In genomic region chr11:54438991-54439690, GRCm38 (mm10) we compare ENCODE assay signal across 8 mouse cellular contexts. TPM values are rescaled to one million over a fixed set of nuclear protein-coding genes. Genes with fewer than 3 reads are reported as not detected.
DNase-seq lines count a peak whose midpoint lies in the region; ATAC-seq and TF ChIP-seq lines count a peak whose summit lies in the region.

No protein-coding gene starts in this region.

- no peaks in the 10 kb centered on the region for H3K27me3 ChIP-seq in lung, embryonic 14.5 days (ENCODE audit: insufficient read depth, low read length)
- H3K27me3 ChIP-seq in intestine, embryonic 14.5 days (replicated peaks; ENCODE audit: control insufficient read depth, insufficient read depth, low read length): no peaks in the 10 kb centered on the region
- no peaks in the 10 kb centered on the region for H3K27me3 ChIP-seq in neural tube, embryonic 15.5 days (replicated peaks)

- TF ChIP-seq CTCF in lung, embryonic 14.5 days (IDR thresholded peaks at IDR 0.05; ENCODE audit: low read depth): no peak

- H3K4me1 ChIP-seq in lung, embryonic 14.5 days (ENCODE audit: insufficient read depth): peaks cover 8% of the 10 kb centered on the region; the same call in 1 of the 2 replicates
- H3K4me1 ChIP-seq in intestine, embryonic 14.5 days (replicated peaks; ENCODE audit: control insufficient read depth, insufficient read depth, low read length): peaks cover 15% of the 10 kb centered on the region
- peaks cover 28% of the 10 kb centered on the region for H3K4me1 ChIP-seq in neural tube, embryonic 15.5 days

- WGBS in lung, embryonic 14.5 days: 14% methylated on average over 11 of the region's 11 CpGs
- WGBS in intestine, embryonic 14.5 days: 29% methylated on average over 11 of the region's 11 CpGs
- 45% methylated on average over 11 of the region's 11 CpGs for WGBS in neural tube, embryonic 15.5 days

- peak; percentile 28 for DNase-seq in lung, embryonic 14.5 days
- DNase-seq in lung, adult 18-20 months: no peak
- peak; percentile 35 for DNase-seq in c-Kit-positive CD71-positive TER-119-positive erythroid progenitor cells, embryonic 14.5 days (ENCODE audit: low spot score)
- DNase-seq in intestine, embryonic 14.5 days (ENCODE audit: low spot score): no peak
- no peak for DNase-seq in layer of hippocampus, postnatal 14 days (ENCODE audit: low spot score in 2 of 2)
- no peak for DNase-seq in gastrocnemius, adult 8-10 months (ENCODE audit: low spot score in 2 of 2)

- H3K9ac ChIP-seq in lung, embryonic 14.5 days: peak overlapping the region; percentile 94
- H3K9ac ChIP-seq in intestine, embryonic 14.5 days (ENCODE audit: low read length): peak overlapping the region; percentile 90
- peak overlapping the region; percentile 86 for H3K9ac ChIP-seq in neural tube, embryonic 15.5 days (replicated peaks)

- no peaks in the 10 kb centered on the region for H3K9me3 ChIP-seq in lung, embryonic 14.5 days (ENCODE audit: low read depth, low read length)
- no peaks in the 10 kb centered on the region for H3K9me3 ChIP-seq in intestine, embryonic 14.5 days (ENCODE audit: control insufficient read depth, low read length)
- H3K9me3 ChIP-seq in neural tube, embryonic 15.5 days (replicated peaks): no peaks in the 10 kb centered on the region

- peak overlapping the region; percentile 92 for H3K4me3 ChIP-seq in lung, embryonic 14.5 days (ENCODE audit: low read depth, low read length)
- H3K4me3 ChIP-seq in intestine, embryonic 14.5 days (ENCODE audit: low read depth, low read length): peak overlapping the region; percentile 96
- H3K4me3 ChIP-seq in neural tube, embryonic 15.5 days (replicated peaks): peak overlapping the region; percentile 97

- ATAC-seq in lung, embryonic 14.5 days (ENCODE audit: insufficient read depth): no peak
- ATAC-seq in intestine, embryonic 14.5 days (replicated peaks; ENCODE audit: low FRiP score, low TSS enrichment, low read depth): no peak
- no peak for ATAC-seq in neural tube, embryonic 15.5 days (ENCODE audit: low FRiP score)
- ATAC-seq in frontal cortex, adult (ENCODE audit: low TSS enrichment): no peak

- peak overlapping the region; percentile 87; the same call in 1 of the 2 replicates for H3K27ac ChIP-seq in lung, embryonic 14.5 days (ENCODE audit: low read depth)
- H3K27ac ChIP-seq in intestine, embryonic 14.5 days (ENCODE audit: low read depth): no peak overlapping the region
- no peak overlapping the region for H3K27ac ChIP-seq in neural tube, embryonic 15.5 days (replicated peaks)

- peak overlapping the region; percentile 84 for H3K4me2 ChIP-seq in lung, embryonic 14.5 days
- peak overlapping the region; percentile 82 for H3K4me2 ChIP-seq in intestine, embryonic 14.5 days (ENCODE audit: low read length)
- peak overlapping the region; percentile 67 for H3K4me2 ChIP-seq in neural tube, embryonic 15.5 days

- H3K36me3 ChIP-seq in lung, embryonic 14.5 days (ENCODE audit: insufficient read depth): no peaks in the 10 kb centered on the region
- H3K36me3 ChIP-seq in intestine, embryonic 14.5 days (ENCODE audit: control insufficient read depth, insufficient read depth, low read length): no peaks in the 10 kb centered on the region
- no peaks in the 10 kb centered on the region for H3K36me3 ChIP-seq in neural tube, embryonic 15.5 days

RNA-seq across cellular contexts. Expression of gene Fnip1, which starts 1.1 kb away (rescaled TPM):
- 11.1 and 12.4 TPM in 2 replicates for polyA plus RNA-seq in lung, embryonic 14.5 days (2014; fragmentation: Nextera tagmentation; extraction: Ambion mirVana)
- 12.4 and 14.0 TPM in 2 replicates for polyA plus RNA-seq in intestine, embryonic 14.5 days (2014; fragmentation: Nextera tagmentation; extraction: Ambion mirVana)
- 9.0 and 9.2 TPM in 2 replicates for polyA plus RNA-seq in neural tube, embryonic 15.5 days (2015; fragmentation: Nextera tagmentation; extraction: Ambion mirVana)
- 10 to 100 TPM; 27.5 to 27.8 TPM for total RNA-seq in layer of hippocampus, postnatal 14 days (2021)
- 10 to 100 TPM; 38.5 to 48.2 (median 39.3) TPM for total RNA-seq in gastrocnemius, adult 8-10 months (2022)

Comparison
In these comparisons a context has a peak if more than half of its experiments do, and no peak if none do; other contexts are left out.
1. DNase-seq: peak in lung, embryonic 14.5 days (single experiment) and c-Kit-positive CD71-positive TER-119-positive erythroid progenitor cells, embryonic 14.5 days (single experiment); none in lung, adult 18-20 months (0 of 2), intestine, embryonic 14.5 days (single experiment), layer of hippocampus, postnatal 14 days (0 of 2) and gastrocnemius, adult 8-10 months (0 of 2).
2. Peak in every context shown above with its lines, with median percentiles within 50 percentile points of each other: H3K4me2 ChIP-seq, H3K4me3 ChIP-seq and H3K9ac ChIP-seq.